Mouse (Mus musculus): ENCODE results near the gene Zfpm1. TPM values are rescaled to one million over a fixed set of nuclear protein-coding genes. Genes with fewer than 3 reads are reported as not detected.

Gene Zfpm1
- polyA plus RNA-seq, 1 experiment from 2014 or later, result 2.8 TPM

DNA sequence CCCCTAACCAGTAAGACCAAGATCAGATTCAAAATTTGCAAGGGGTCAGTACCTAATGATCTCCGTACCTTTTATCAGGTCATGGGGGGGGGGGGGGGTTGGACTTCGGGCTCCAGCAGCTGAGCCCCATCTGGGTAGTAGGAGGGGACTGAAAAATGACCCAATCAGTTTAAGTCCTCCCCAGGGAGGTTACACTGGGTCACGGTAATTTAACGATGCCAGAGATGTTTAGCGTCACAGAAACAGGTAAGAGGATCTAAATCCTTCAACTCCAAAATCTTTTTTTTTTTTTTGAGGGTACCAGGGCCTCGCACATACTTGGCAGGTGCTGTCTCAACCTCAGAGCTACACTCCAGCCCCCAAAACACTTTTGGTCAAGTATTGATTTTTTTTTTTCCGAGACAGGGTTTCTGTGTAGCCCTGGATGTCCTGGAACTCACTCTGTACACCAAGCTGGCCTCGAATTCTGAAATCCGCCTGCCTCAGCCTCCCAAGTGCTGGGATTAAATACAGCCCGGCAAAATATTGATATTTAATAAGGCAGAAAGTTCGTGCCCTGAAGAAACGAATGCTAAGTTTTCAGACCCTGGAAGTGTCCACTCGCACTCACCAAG is 93.9 kb downstream of the Zfpm1 start:
- Histone ChIP-seq H3K27ac (0 out of 2 replicates have a peak overlapping the region, but pooled peaks have one; percentile 92), H3K27me3 (no peaks in the 10 kb centered on the region), H3K9ac (peak overlapping the region; percentile 91), H3K4me3 (peak overlapping the region; percentile 91), H3K4me2 (replicated peaks) (peak overlapping the region; percentile 83), H3K36me3 (peaks cover 11% of the 10 kb centered on the region; the same call in 1 of the 2 replicates), H3K9me3 (no peaks in the 10 kb centered on the region), H3K4me1 (peaks cover 19% of the 10 kb centered on the region)
- 23% methylated on average over 13 of the region's 13 CpGs for WGBS
- peak; percentile 23; the same call in 1 of the 2 replicates for ATAC-seq (ENCODE audit: insufficient number of reproducible peaks, insufficient read depth, low FRiP score, low TSS enrichment)

DNA sequence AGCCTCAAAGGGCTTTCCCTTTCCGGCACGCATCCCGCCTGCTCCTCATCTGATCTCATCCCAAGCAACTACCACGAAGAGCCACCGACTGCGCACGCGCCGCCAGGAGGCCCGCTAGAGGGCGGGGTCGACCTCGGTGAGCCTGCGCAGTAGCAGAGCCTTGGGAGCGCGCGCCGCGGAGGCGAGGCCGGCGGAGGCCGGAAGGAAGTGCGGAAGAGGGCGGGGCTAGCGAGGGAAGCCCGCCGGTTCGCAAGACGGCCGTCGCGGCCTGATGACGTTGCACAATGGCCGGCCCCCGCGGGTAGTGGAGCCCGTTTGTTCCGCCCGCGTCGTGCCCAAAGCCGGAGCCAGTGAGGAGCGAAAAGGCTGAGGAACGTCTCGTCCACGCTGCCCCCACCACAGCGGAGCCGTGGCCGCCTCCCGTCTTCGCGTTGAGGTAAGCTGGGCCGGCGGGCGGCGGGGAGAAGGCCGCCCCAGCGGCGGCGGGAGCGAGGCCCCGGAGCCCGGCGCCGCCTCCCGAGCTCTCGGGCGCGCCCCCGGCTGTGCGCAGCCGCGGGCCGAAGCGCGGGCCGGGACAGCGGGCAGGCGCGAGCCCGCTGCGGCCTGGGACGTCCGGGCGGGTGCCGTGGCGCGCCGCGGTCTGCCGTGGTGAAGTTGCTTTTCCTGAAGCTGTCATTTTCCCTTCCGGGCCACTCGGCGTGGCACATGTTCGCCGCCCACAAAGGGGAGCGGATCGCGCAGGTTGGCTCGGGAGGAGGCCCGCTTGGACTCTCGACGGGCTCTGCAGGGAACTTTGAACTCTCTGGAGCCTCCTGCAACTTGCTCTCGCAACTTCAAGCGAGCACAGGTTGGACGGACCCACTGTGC is 94.7 kb downstream of the Zfpm1 start, which contains the start of gene Zc3h18:
Gene Zc3h18, plus strand, starts transcription at position 245 of the 867 bp plus-strand sequence.
- peak within 1 kb of the TSS; percentile 91 for H3K4me3 ChIP-seq
- H3K4me1 ChIP-seq, result peaks cover 19% of the 10 kb centered on the region
- H3K9me3 ChIP-seq, result no peaks in the 10 kb centered on the region
- under 1% methylated on average over 106 of the region's 107 CpGs for WGBS
- peaks cover 14% of the 10 kb centered on the region; the same call in 1 of the 2 replicates for H3K36me3 ChIP-seq
- peak within 1 kb of the TSS; percentile 83 for H3K4me2 ChIP-seq (replicated peaks)
- peak within 1 kb of the TSS; percentile 91 for H3K9ac ChIP-seq
- peak; percentile 94 for ATAC-seq (ENCODE audit: insufficient number of reproducible peaks, insufficient read depth, low FRiP score, low TSS enrichment)
- no peaks in the 10 kb centered on the region for H3K27me3 ChIP-seq
- H3K27ac ChIP-seq, result peak within 1 kb of the TSS; percentile 92

DNA sequence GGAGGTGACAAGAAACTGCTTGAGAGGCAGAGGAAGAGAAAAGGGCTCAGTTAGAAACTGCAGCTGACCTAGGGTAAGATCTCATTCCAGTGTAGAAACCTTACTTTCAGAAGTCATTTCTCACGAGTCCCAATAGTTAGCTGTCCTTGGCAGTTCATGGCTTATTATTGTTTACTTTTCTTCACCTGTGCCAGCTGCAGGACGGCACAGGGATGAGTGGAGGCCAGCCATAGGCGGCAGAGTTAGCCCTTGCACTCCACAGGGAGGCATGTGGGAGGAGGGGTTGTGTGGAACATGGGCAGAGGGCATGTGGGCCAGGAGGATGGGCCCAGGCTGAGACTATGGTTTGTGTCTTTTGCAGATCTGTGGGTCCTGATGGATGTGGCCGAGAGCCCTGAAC is 101.1 kb downstream of the Zfpm1 start:
- Histone ChIP-seq H3K27me3 (no peaks in the 10 kb centered on the region), H3K27ac (no peak overlapping the region), H3K4me2 (replicated peaks) (no peak overlapping the region), H3K36me3 (peaks cover 63% of the 10 kb centered on the region), H3K9ac (no peak overlapping the region), H3K9me3 (no peaks in the 10 kb centered on the region), H3K4me3 (no peak overlapping the region), H3K4me1 (peaks cover 6% of the 10 kb centered on the region)
- WGBS, result 78% methylated on average over 4 of the region's 4 CpGs
- no peak for ATAC-seq (ENCODE audit: insufficient number of reproducible peaks, insufficient read depth, low FRiP score, low TSS enrichment)

Other genes starting within 250 kb of the Zfpm1 start
- 0.32 and 0.39 TPM in 2 replicates for gene Trhr2, start 78.6 kb downstream of the Zfpm1 start, polyA plus RNA-seq (2016; fragmentation: Nextera tagmentation; extraction: Ambion mirVana)
- 66.1 and 67.9 TPM in 2 replicates for gene Zc3h18, start 94.5 kb downstream of the Zfpm1 start, polyA plus RNA-seq (2016; fragmentation: Nextera tagmentation; extraction: Ambion mirVana)
- gene Il17c, start 139.9 kb downstream of the Zfpm1 start, polyA plus RNA-seq (2016; fragmentation: Nextera tagmentation; extraction: Ambion mirVana), result 0.45 TPM in 1 of 2 replicates, not detected in the other
- 88.3 TPM in 2 replicates for gene Cyba, start 150.8 kb downstream of the Zfpm1 start, polyA plus RNA-seq (2016; fragmentation: Nextera tagmentation; extraction: Ambion mirVana)
- 44.6 and 45.1 TPM in 2 replicates for gene Mvd, start 161.3 kb downstream of the Zfpm1 start, polyA plus RNA-seq (2016; fragmentation: Nextera tagmentation; extraction: Ambion mirVana)
- 0.45 and 0.73 TPM in 2 replicates for gene Snai3, start 178.6 kb downstream of the Zfpm1 start, polyA plus RNA-seq (2016; fragmentation: Nextera tagmentation; extraction: Ambion mirVana)
- gene Rnf166, start 193.9 kb downstream of the Zfpm1 start, polyA plus RNA-seq (2016; fragmentation: Nextera tagmentation; extraction: Ambion mirVana), result 46.8 and 49.9 TPM in 2 replicates
- gene Ctu2, start 194.0 kb downstream of the Zfpm1 start, polyA plus RNA-seq (2016; fragmentation: Nextera tagmentation; extraction: Ambion mirVana), result 69.9 and 76.8 TPM in 2 replicates